Mouse (Mus musculus) liver, postnatal 0 days (tissue): ENCODE results near the gene Col6a6.

Experiments
- CTCF ChIP-seq: sonication (generic); IDR thresholded peaks from 2 replicates; pipeline ENCODE4 v1.5.1; 2016; ENCODE audit warnings: antibody characterized with exemption, low read depth
- EP300 ChIP-seq: IDR thresholded peaks from 2 replicates; pipeline ENCODE4 v1.6.1; 2016; ENCODE audit warnings: antibody characterized with exemption, low read depth, mild to moderate bottlenecking

DNA sequence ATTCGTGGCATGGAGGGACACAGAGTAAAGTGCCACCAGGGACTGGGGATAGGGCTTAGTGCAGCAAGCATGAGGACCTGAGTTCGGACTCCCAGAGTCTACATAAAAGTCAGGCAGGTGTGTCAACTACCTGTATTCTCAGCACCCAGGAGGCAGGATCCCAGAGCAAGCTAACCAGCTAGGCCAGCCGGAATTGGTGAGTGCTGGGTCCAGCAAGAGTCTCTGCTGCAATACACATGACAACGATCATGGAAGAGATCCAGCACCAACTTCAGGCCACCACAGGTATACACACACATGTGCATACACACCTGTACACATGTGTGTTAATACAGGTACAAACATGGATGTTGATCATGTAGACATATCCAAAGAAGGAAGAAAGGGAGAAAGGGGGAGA lies 20.4 kb upstream of the Col6a6 start:
- TF ChIP-seq CTCF, result no peak
- no peak for TF ChIP-seq EP300
